Mouse (Mus musculus) kidney, adult 2 months (tissue): ENCODE results near the gene Zer1. TPM values are rescaled to one million over a fixed set of nuclear protein-coding genes. Genes with fewer than 3 reads are reported as not detected.

Source experiments
- DNase-seq: peaks from one replicate; pipeline ENCODE4 v3.0.0; 2021
- H3K27ac ChIP-seq: fragments of 200-500 bp; 2 replicates; pipeline ENCODE4 v1.5.1; 2012; ENCODE audit warnings: low read depth, low read length, control low read depth, inconsistent platforms; ENCODE audit not compliant: insufficient read depth
- H3K27me3 ChIP-seq: fragments of 200-500 bp; replicated peaks from 2 replicates; pipeline ENCODE4 v1.6.1; 2012; ENCODE audit warnings: mild to moderate bottlenecking, moderate library complexity, low read length, inconsistent platforms; ENCODE audit not compliant: control insufficient read depth, insufficient read depth
- H3K36me3 ChIP-seq: fragments of 200-500 bp; 2 replicates; pipeline ENCODE4 v1.6.1; 2012; ENCODE audit warnings: mild to moderate bottlenecking, moderate library complexity, low read length, inconsistent platforms; ENCODE audit not compliant: control insufficient read depth, insufficient read depth
- H3K4me1 ChIP-seq: fragments of 200-500 bp; 2 replicates; pipeline ENCODE4 v1.6.1; 2011; ENCODE audit warnings: low read length; ENCODE audit not compliant: control insufficient read depth, insufficient read depth
- H3K4me3 ChIP-seq: fragments of 200-500 bp; 2 replicates; pipeline ENCODE4 v1.5.1; 2011; ENCODE audit warnings: mild to moderate bottlenecking, low read depth, low read length, control low read depth; ENCODE audit not compliant: insufficient read depth
- CTCF ChIP-seq: fragments of 200-500 bp; conservative IDR thresholded peaks from 2 replicates; pipeline ENCODE4 v1.5.1; 2011; ENCODE audit warnings: low read depth, mild to moderate bottlenecking, control low read depth, low read length, moderate library complexity, mixed read lengths; ENCODE audit not compliant: insufficient read depth, insufficient read length
- POLR2A ChIP-seq: fragments of 200-500 bp; IDR thresholded peaks from one replicate; pipeline ENCODE4 v1.6.1; 2011; ENCODE audit warnings: low read depth, low read length, control low read depth
- WGBS: fragments of 180-500 bp; shearing (Covaris S2); methylation state at CpG from one replicate; pipeline ENCODE4 v1.1.7; 2018; 5-methylcytosine and 5-hydroxymethylcytosine counted together
- polyA plus RNA-seq: library from polyadenylated mRNA; depleted of rRNA; stranded (reverse); fragments of >200 nt; gene quantifications from 2 replicates; pipeline ENCODE4 v1.2.3, GENCODE M21; 2012

Gene Zer1
- polyA plus RNA-seq, 1 experiment: 45.8 TPM

- H3K36me3 ChIP-seq: no peaks in the 10 kb centered on the region; the same call in none of the 2 replicates
- H3K4me1 ChIP-seq: peaks cover 7% of the 10 kb centered on the region
- H3K27me3 ChIP-seq: no peaks in the 10 kb centered on the region
- under 1% methylated on average over 65 of the region's 69 CpGs for WGBS
- peak overlapping the region; percentile 93 for H3K4me3 ChIP-seq
- H3K27ac ChIP-seq: no peak overlapping the region
- TF ChIP-seq CTCF (no peak), POLR2A (no peak)
- DNase-seq: peak; percentile 37
These were observed 57.1 kb downstream of the Zer1 start for GRCm38 (mm10) chr2:30067031-30067888.

- peaks cover 9% of the 10 kb centered on the region for H3K4me1 ChIP-seq
- H3K27ac ChIP-seq: peak overlapping the region; percentile 91
- WGBS: under 1% methylated on average over 86 of the region's 101 CpGs
- no peaks in the 10 kb centered on the region; the same call in none of the 2 replicates for H3K36me3 ChIP-seq
- H3K27me3 ChIP-seq: no peaks in the 10 kb centered on the region
- TF ChIP-seq POLR2A (peak; percentile 46), CTCF (no peak)
- peak overlapping the region; percentile 93 for H3K4me3 ChIP-seq
- DNase-seq: peak; percentile 98
These were observed 58.1 kb downstream of the Zer1 start for GRCm38 (mm10) chr2:30066046-30066901.

- Histone ChIP-seq H3K27me3 (no peaks in the 10 kb centered on the region), H3K36me3 (no peaks in the 10 kb centered on the region; the same call in 1 of the 2 replicates), H3K27ac (no peak overlapping the region), H3K4me1 (peaks cover 12% of the 10 kb centered on the region), H3K4me3 (no peak overlapping the region)
- 69% methylated on average over 3 of the region's 3 CpGs for WGBS
- no peak for TF ChIP-seq CTCF
- TF ChIP-seq POLR2A: no peak
- DNase-seq: no peak
These were observed 60.1 kb downstream of the Zer1 start for GRCm38 (mm10) chr2:30064298-30064697.

- TF ChIP-seq POLR2A: no peak
- no peak for TF ChIP-seq CTCF
- Histone ChIP-seq H3K36me3 (no peaks in the 10 kb centered on the region; the same call in 1 of the 2 replicates), H3K27ac (no peak overlapping the region), H3K4me3 (no peak overlapping the region), H3K27me3 (no peaks in the 10 kb centered on the region), H3K4me1 (peaks cover 12% of the 10 kb centered on the region)
- DNase-seq: no peak
- WGBS: 38% methylated on average over 3 of the region's 3 CpGs
These were observed 60.6 kb downstream of the Zer1 start for GRCm38 (mm10) chr2:30063791-30064190.

GRCm38 (mm10) chr2:30063235-30063634, 61.1 kb downstream of the Zer1 start:
- Histone ChIP-seq H3K36me3 (no peaks in the 10 kb centered on the region), H3K4me1 (peaks cover 12% of the 10 kb centered on the region), H3K4me3 (peak overlapping the region; percentile 64), H3K27ac (peak overlapping the region; percentile 76), H3K27me3 (no peaks in the 10 kb centered on the region)
- 23% methylated on average over 8 of the region's 8 CpGs for WGBS
- no peak for DNase-seq
- TF ChIP-seq POLR2A: no peak

- no peaks in the 10 kb centered on the region for H3K36me3 ChIP-seq
- no peaks in the 10 kb centered on the region for H3K27me3 ChIP-seq
- H3K4me1 ChIP-seq: peaks cover 12% of the 10 kb centered on the region
- peak; percentile 85 for DNase-seq
- peak overlapping the region; percentile 64 for H3K4me3 ChIP-seq
- WGBS: under 1% methylated on average over 40 of the region's 40 CpGs
- peak overlapping the region; percentile 76 for H3K27ac ChIP-seq
- TF ChIP-seq POLR2A (peak; percentile 29), CTCF (0 out of 2 replicates have a peak, but pooled peaks have one; percentile 6)
These were observed 61.9 kb downstream of the Zer1 start for GRCm38 (mm10) chr2:30062249-30063093.
